Mouse (Mus musculus) layer of hippocampus, postnatal 10 days (tissue): Measurements from ENCODE around the gene Srbd1. TPM values are rescaled to one million over a fixed set of nuclear protein-coding genes. Genes with fewer than 3 reads are reported as not detected.

Experiments
- total RNA-seq, 2 experiments: library from RNA; stranded (reverse); gene quantifications; 2 replicates each; pipeline ENCODE4 v1.2.3; 2021

Srbd1 gene
- total RNA-seq, 2 experiments from 2014 or later = 14.6 to 14.8 TPM

Other genes starting within 250 kb of the Srbd1 start
- 100 to 1,000 TPM; 315 to 338 TPM for gene Prkce, start 22.6 kb upstream of the Srbd1 start, total RNA-seq